Mouse (Mus musculus) lung, postnatal 36 days (tissue): Measurements from ENCODE around the gene Cop1.
A peak's percentile ranks its signal among the peaks of the same experiment; 100 is the strongest.

Source experiments
- DNase-seq: peaks from one replicate; pipeline ENCODE4 v3.0.0; 2022; ENCODE audit warnings: mixed read lengths

The Cop1 gene

DNA sequence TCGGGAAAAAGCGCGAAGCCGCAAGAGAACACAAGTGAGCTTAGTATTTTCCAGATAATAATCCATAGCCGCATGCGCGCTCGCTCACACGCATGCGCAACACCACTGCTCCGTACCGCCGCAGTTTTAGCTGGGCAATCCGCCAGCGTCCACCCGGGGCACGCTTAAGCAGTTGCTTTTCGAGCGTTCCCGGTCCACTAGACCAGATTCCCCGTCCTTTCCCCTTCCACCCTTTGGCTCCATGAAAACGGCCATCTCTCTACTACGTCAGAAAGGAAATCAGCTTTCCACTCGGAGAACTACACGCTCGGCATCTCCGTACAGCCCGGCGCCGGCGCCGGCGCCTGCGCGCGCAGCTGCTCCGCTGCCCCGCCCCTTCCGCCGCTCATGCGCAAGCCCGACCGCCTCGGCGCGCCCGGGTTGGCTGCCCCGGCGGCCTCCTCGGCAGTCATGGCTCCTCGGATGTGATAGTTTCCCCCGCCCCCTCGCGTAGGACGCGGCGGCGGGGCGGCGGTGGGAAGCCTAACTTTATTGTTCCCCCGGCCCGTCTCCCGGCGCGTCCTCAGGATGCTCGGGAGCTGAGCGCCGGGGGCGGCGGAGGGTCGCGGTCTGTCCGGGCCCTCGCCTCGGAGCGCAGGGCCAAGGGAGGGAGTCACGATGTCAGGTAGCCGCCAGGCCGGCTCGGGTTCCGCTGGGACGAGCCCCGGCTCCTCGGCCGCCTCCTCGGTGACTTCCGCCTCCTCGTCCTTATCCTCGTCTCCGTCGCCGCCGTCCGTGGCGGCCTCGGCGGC is at the start of gene Cop1:
Gene Cop1 (plus strand): TSS at position 540 of the 791 bp plus-strand sequence.
- peak; percentile 92 for DNase-seq

GRCm38 (mm10) chr1:159186741-159187140 is 45.4 kb upstream of the Cop1 start:
- peak; percentile 58 for DNase-seq

GRCm38 (mm10) chr1:159198603-159199002 is 33.5 kb upstream of the Cop1 start:
- DNase-seq, result no peak

DNA sequence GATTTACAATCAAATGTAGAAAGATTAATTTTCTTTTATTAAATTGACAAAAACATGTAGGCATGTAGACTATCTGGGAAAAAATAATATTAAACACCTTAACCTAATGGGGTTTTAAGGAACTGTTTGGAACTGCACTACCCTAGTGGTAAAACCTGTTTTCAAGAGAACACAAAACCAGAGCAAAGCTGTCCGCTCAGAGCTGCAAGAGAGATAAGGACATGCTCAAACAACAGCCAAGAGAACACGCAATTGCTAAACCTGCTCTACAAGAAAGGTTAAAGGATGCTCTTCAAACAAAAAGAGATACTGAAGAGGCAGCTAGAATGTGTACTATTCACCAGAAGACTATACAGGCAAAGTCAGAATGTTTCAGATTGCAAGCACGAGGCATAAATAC is 32.5 kb upstream of the Cop1 start:
- no peak for DNase-seq

GRCm38 (mm10) chr1:159201220-159201619 is 30.9 kb upstream of the Cop1 start:
- DNase-seq, result no peak

DNA sequence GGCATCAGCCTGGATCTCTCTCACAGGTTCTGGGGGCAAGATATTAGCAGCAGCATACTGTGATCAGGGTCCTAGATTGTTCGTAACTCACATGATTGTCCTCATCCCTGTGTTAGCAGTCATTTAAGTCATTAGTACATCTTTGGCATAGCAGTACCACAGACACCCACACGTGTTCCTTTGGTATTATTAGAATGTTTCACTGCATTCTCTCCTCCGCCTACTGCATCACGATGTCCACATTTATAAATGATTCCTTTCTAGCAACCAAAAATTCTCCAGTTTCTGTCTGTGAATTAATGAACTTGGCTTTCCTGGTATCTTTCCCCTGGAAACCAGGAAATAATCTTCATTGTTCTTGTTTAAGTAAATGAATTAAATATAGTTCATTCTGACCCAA is 20.4 kb upstream of the Cop1 start:
- no peak for DNase-seq

DNA sequence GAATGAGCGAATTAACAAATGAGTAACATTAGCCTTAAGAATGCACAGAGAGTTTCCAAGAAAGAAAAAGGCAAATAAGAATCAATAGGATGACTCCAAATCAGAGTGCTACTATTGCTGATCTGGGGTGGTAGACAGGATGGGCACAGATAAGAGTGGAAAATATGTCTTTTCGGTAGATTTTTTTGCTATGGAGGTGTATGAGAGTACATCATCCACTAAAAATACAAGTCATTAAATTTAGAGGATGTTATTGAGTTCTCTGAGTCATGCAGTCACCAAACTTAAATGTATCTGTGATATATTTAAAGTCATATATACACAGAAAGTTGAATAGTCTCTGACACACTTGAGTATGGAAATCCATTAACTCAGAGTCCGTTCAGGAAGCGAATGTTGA is 14.7 kb upstream of the Cop1 start:
- no peak for DNase-seq

DNA sequence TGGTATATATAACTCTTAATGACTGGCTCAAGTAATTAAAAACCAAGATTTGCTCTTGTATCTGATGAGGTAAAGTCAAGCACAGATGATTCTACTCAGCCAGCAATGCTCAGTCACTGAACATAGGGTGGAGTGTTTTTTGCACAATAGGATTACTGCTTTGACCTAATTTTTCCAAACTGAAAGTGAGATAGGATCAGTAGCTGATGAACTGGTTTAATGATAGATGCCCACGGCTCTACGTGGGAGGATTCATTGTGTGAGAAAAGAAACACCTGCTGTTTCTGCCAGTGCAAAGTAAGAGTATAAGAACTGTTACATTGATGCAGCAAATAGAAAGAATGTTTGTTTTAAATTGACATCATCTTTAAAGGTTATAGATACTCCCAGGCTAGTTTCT is 10.1 kb upstream of the Cop1 start:
- DNase-seq, result no peak

DNA sequence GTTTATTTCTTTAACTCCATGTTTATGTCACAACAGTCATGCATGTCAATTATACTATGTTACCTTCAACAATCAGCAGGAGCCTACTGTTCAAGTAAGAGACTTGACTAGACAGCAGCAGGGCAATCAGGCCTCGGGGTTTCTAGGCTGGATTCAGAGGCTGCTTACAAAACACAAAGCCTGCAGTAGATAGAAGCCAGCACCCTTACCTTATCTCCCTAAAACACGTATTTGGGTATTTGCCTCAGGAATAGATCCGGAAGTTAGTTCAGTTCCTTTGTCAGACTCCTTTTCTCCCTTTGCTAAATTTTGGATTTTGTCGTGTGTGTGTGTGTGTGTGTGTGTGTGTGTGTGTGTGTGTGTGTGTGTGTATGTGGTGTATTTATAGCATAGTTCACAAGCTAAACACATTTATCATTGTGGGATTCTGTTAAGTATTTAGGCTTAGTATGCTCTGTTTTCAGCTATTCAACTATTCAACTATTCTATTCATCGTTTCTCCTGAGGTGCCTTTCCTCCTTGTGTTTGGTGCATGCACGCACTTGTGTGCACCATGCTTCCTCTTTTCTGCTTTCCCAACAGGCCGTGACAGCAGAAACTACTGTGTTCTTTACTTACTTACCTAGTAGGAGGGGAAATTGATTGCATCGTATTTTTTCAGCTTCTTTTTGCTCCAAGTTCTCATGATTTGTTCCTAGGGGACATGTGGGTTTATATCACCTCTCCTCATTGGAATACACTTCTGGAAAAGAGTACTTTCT is 6.9 kb upstream of the Cop1 start:
- DNase-seq, result peak; percentile 21

DNA sequence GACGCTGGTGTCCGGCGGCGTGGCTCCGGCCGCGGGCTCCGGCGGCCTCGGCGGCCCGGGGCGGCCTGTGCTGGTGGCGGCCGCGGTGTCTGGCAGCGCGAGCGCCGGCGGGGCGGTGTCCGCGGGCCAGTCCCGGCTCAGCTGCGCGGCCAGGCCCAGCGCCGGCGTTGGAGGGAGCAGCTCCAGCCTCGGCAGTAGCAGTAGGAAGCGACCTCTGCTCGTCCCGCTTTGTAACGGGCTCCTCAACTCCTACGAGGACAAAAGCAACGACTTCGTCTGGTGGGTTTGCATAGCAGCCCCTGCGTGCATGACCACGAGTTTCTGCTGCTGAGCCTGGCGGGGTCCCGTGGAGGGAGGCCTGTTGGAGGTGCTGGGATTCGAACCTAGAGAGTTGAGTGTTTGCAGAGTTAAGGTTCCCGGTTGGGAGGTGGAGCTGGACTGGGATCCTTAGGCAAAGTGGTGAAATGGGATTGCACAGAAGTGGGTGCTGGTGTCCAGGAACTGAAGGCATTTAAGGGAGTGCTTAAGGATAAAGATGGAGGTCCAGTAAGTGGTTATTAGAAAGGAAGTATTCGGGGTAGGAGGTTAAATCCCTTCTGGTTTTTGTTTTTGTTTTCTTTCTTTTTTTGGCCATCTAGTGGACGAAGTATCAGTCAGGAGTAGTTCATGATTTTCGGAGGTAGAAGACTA is 597 bp downstream of the Cop1 start:
- peak; percentile 37 for DNase-seq

DNA sequence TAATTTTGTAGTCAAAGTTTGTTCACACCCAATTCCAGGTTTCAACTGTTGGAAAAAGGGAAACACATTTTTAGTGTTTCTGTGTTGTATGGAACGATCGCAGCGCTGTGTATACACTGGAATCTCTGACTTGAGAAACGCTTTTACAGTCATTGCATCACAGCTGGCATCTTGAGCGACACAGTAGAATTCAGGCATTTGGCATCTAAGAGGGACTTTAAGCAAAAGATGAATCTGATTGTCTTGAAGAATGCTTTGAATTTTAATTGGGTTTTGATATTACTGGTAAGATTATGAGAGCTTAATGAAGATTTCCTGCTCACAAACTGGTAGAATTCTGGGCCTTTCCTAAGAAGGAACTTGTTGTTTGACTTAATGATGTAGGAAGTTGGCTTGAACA is 1.3 kb downstream of the Cop1 start:
- peak; percentile 40 for DNase-seq

GRCm38 (mm10) chr1:159234496-159234895 is 2.4 kb downstream of the Cop1 start:
- no peak for DNase-seq

DNA sequence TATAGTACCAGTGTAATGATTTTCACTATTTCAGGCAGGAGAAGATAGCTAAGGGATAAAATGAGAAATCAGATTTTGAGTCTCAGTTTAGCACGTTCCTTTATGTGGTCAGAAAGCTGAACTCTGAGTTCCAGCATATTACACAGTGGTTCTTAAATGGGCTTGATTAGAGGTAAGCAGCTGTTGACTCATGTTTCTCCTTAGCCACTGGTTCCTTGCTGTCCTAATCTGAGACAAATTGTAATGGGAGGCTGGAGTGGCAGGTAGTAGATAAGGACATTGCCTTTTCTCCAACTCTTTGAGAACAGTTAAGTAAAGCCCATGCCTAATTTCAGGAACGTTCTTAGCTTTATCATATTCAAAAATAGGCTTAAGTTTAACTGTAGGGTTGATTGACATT is 3.6 kb downstream of the Cop1 start:
- DNase-seq, result no peak

- DNase-seq, result no peak
Observed at GRCm38 (mm10) chr1:159238147-159238546, 6.0 kb downstream of the Cop1 start.

DNA sequence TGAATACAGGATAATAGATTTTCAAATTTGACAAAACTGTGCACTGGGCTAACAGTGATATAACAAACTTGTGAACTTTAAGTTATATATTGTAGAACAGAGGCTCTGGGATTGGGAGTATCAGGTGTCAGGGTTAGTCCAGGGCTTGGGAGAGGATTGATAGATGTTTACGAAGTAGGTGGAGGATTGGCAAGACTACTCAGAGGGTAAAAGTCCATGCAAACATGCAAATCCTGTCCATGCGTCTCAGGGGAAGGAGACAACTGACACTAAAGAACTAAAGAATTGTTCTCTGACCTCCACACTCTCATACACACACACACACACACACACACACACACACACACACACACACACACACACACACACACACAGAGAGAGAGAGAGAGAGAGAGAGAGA is 18.2 kb downstream of the Cop1 start:
- DNase-seq, result no peak

DNA sequence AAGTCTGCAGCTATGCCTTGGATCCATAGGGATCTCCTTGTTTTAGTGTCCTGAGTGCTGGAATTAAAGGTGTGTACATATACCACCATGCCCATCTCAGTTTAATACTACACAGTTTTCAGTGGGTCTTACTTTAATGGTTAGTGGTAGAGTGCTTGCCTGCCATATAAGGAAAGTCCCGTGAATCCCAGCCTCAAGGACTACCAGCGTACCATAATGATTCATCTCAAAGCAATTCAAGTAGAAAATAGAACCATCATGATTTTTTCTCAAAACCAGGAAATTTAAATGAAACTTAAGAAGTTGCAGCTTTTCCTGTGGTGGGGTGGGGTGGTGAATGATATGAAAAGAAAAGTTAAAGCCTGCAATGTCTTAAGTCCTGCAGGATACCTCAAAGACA is 21.0 kb downstream of the Cop1 start:
- DNase-seq, result no peak

- DNase-seq, result peak; percentile 13
Observed at GRCm38 (mm10) chr1:159254906-159255685, 23.0 kb downstream of the Cop1 start.

DNA sequence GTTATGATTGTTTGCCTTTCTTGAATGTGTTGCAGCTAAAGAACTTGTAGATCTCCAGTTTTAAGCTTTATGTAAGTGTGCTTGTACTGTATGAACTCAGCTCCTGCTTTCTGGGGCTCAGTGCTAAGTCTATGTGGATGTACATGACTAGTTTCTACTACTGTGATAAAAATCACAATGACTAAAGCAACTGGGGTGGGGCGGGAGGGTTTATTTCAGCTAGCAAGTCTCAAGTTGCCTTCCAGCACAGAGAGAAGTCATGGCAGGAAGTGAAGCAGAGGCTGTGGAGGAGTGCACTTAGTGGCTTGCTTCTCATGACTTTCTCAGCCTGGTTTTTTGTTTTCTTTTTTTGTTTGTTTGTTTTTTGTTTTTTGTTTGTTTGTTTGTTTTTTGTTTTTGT is 24.4 kb downstream of the Cop1 start:
- no peak for DNase-seq

GRCm38 (mm10) chr1:159263820-159264219 is 31.7 kb downstream of the Cop1 start:
- DNase-seq, result no peak

DNA sequence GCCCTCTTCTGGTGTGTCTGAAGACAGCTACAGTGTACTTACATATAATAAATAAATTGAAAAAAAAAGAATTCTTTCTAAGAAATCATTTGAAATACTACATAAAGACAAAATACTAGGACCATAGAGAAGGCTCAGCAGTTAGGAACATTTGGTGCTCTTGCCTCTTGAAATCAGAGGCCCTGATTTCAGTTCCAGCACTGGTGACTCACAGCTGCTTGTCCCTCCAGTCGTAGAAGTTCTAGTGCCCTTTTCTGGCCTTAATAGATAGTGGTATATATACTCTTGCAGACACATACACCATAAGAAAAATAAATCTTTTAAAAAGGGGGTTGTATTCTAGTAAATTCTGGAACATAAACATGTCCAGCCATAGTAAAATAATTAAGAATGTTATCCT is 48.0 kb downstream of the Cop1 start:
- no peak for DNase-seq

DNA sequence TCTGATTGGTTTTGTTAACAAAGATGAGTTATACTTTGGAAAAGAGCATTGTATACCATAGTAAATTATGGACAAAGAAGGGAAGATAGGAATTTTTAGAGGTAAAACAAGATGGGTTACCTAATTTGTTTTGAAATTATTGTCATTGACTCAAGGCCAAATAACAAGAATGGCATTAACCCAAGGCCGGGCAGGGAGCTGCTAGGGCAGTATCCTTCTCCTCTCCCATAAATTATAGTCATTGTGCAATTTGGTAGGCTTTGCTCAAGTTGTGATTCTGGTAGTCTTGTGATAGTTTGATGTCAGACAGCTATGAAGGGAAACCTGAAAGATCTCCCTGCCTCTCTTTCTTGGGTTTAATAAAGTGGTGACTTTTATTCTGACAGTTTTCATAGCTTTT is 49.7 kb downstream of the Cop1 start:
- no peak for DNase-seq

GRCm38 (mm10) chr1:159286833-159287232 is 54.7 kb downstream of the Cop1 start:
- DNase-seq, result peak; percentile 50

GRCm38 (mm10) chr1:159290219-159290618 is 58.1 kb downstream of the Cop1 start:
- DNase-seq, result peak; percentile 55
